Mouse (Mus musculus): ENCODE data around the gene Slc4a5. TPM values are rescaled to one million over a fixed set of nuclear protein-coding genes. Genes with fewer than 3 reads are reported as not detected.

Slc4a5 gene
- polyA plus RNA-seq (2012; rRNA removed), result 3.4 and 4.1 TPM in 2 replicates

DNA sequence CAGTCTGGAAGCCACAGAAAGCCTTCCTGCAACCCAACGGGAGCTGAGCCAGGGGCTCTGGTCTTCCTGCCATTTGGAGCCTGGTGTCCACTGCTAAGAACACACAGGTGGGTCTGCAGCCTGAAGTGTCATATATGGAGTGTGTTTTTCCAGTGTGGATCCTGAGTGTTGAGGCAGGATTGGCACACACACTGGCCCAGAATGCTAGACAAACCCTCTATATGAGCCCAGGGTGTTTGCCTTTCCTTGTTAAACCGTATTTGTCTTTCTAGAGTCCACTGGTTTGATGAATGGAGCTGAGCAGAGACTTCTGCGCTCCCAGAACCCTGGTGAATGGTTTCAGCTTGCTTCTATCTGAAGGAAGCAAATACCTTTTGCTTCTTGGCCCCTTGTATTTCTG, at the start of gene Slc4a5:
Gene Slc4a5 (plus strand): TSS at position 15 of the 400 bp plus-strand sequence.

DNA sequence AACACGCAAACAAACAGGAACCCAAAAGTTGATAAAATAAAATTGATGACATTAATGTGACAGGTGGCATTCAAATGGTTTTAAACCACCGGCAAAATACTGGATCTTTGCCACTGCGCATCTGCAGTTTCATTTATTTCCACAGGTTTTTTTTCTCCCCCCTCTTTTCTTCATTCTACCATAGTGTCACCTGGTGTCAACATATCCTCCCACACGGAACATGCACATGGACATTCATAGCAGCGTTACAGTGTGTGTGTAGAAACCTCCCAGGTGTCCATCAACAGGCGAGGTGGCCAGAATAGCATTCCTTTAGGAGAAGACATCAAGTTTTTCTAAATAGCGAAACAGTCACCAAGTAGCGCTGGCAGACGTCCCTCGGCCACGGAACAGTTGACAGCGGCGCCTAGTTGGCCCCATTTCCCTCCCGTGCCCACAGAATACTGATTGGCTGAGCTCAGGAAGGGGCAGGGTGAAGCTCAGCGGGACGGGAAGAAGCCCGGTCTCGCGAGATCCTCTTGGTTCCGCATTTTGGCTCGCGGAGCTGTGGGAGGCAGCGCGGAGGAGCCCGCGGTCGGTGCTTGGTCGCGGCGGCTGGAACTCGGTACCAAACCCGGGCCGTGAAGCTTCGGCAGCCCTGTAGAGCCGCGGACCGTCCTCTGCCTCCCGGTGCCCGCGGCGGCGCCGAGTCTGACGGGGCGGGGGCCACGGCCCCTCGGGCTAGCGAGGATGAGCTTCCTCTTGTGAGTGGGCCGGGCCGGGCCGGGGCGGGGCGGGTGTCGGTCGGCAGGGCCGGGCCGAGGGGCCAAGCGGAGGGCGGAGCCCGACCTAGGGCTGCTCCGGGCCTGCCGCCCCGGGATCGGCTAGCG, 106.1 kb downstream of the Slc4a5 start, which contains the start of the genes Mthfd2 and Mob1a:
Gene Mthfd2 (minus strand): TSS at position 384 of the 869 bp plus-strand sequence.
Gene Mob1a (plus strand): TSS at position 492 of the 869 bp plus-strand sequence.

DNA sequence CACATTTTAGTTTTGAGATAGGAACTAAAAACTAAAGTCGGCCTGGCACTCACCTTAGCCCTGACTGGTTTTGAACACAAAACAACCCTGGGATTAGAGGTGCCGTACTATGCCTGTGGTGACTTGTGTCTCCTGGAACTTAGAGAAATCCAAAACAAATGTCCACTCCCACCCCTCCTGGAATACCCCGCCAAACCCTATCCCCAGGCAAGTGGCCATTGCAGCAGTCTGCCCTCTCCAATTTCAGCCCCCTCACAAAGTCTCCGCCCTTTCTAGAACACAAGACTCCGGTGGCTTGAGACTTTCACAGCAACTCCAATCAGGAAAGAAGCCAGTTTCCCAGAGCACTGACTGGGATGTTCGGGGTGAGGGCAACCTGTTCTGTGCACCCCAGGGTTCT, 129.2 kb downstream of the Slc4a5 start, which contains the start of gene Bola3:
Gene Bola3 (plus strand): TSS at position 275 of the 400 bp plus-strand sequence.

Other genes with a start within 250 kb of the Slc4a5 start
- gene Dok1, start 186.4 kb upstream of the Slc4a5 start, polyA plus RNA-seq (2012; rRNA removed), result 3.2 and 7.1 TPM in 2 replicates
- gene Loxl3, start 185.7 kb upstream of the Slc4a5 start, polyA plus RNA-seq (2012; rRNA removed), result 8.4 and 18.4 TPM in 2 replicates
- gene Aup1, start 165.3 kb upstream of the Slc4a5 start, polyA plus RNA-seq (2012; rRNA removed), result 306 and 308 TPM in 2 replicates
- gene Htra2, start 164.6 kb upstream of the Slc4a5 start, polyA plus RNA-seq (2012; rRNA removed), result 83.5 and 85.6 TPM in 2 replicates
- gene Dqx1, start 162.0 kb upstream of the Slc4a5 start, polyA plus RNA-seq (2012; rRNA removed), result 1.4 and 1.5 TPM in 2 replicates
- gene Tlx2, start 149.5 kb upstream of the Slc4a5 start, polyA plus RNA-seq (2012; rRNA removed), result 0.28 and 3.1 TPM in 2 replicates
- 62.5 and 64.1 TPM in 2 replicates for gene Pcgf1, start 142.0 kb upstream of the Slc4a5 start, polyA plus RNA-seq (2012; rRNA removed)
- gene Lbx2, start 133.5 kb upstream of the Slc4a5 start, polyA plus RNA-seq (2012; rRNA removed), result 0.46 and 0.70 TPM in 2 replicates
- gene Ccdc142, start 118.2 kb upstream of the Slc4a5 start, polyA plus RNA-seq (2012; rRNA removed), result 8.7 and 9.8 TPM in 2 replicates
- gene Gm42688, start 118.2 kb upstream of the Slc4a5 start, polyA plus RNA-seq (2012; rRNA removed), result 9.4 and 10.1 TPM in 2 replicates
- gene Mrpl53, start 110.8 kb upstream of the Slc4a5 start, polyA plus RNA-seq (2012; rRNA removed), result 114 and 124 TPM in 2 replicates
- gene Mogs, start 104.3 kb upstream of the Slc4a5 start, polyA plus RNA-seq (2012; rRNA removed), result 51.7 and 54.5 TPM in 2 replicates
- 283 and 344 TPM in 2 replicates for gene Wbp1, start 98.3 kb upstream of the Slc4a5 start, polyA plus RNA-seq (2012; rRNA removed)
- 44.4 and 48.3 TPM in 2 replicates for gene Ino80b, start 94.4 kb upstream of the Slc4a5 start, polyA plus RNA-seq (2012; rRNA removed)
- 31.1 and 51.8 TPM in 2 replicates for gene Rtkn, start 84.4 kb upstream of the Slc4a5 start, polyA plus RNA-seq (2012; rRNA removed)
- gene Wdr54, start 63.4 kb upstream of the Slc4a5 start, polyA plus RNA-seq (2012; rRNA removed), result 22.1 and 23.0 TPM in 2 replicates
- 2.3 and 2.5 TPM in 2 replicates for gene 1700003E16Rik, start 63.4 kb upstream of the Slc4a5 start, polyA plus RNA-seq (2012; rRNA removed)
- 202 and 214 TPM in 2 replicates for gene Dctn1, start 53.9 kb upstream of the Slc4a5 start, polyA plus RNA-seq (2012; rRNA removed)
- 18.8 and 20.9 TPM in 2 replicates for gene Mthfd2, start 106.1 kb downstream of the Slc4a5 start, polyA plus RNA-seq (2012; rRNA removed)
- gene Mob1a, start 106.2 kb downstream of the Slc4a5 start, polyA plus RNA-seq (2012; rRNA removed), result 28.4 and 29.6 TPM in 2 replicates
- gene Bola3, start 129.3 kb downstream of the Slc4a5 start, polyA plus RNA-seq (2012; rRNA removed), result 35.8 and 40.1 TPM in 2 replicates
- 25.2 and 26.2 TPM in 2 replicates for gene Tet3, start 239.3 kb downstream of the Slc4a5 start, polyA plus RNA-seq (2012; rRNA removed)

Data from central nervous system, embryonic 14 days (tissue).